Mouse (Mus musculus) frontal cortex, postnatal 36 days (tissue): ENCODE data around the gene Wipf2.

Source experiments
- DNase-seq, 2 experiments: peaks; one replicate each; pipeline ENCODE4 v3.0.0; 2022; ENCODE audit warnings: low spot score in 2 of 2

Wipf2 gene

GRCm38 (mm10) chr11:98943741-98944461 lies 80.5 kb downstream of the Wipf2 start:
- DNase-seq, result no peak

- DNase-seq, result no peak
These were observed 81.6 kb downstream of the Wipf2 start for GRCm38 (mm10) chr11:98944897-98945604.

DNA sequence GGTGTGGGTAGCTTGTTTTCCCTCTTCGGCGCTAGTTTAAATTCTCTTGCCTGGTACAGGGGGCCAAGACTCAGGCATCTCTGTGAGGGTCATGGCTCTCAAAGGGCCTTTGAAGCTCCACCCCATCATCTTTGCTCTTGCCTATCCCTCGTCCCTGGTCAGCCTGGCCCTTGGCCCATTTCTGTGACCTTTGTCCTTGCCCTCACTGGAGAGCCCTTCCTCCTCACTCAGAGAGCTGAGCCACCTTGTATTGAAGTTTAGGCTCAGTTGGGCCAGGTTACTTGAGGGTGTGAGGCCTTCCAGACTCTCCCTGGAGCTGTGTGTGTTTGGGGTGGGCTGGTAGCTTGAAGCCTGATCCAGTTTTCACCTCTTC lies 82.2 kb downstream of the Wipf2 start:
- DNase-seq, result no peak

GRCm38 (mm10) chr11:98947969-98948569 lies 84.6 kb downstream of the Wipf2 start:
- no peak for DNase-seq

- no peak for DNase-seq
These were observed 86.0 kb downstream of the Wipf2 start for GRCm38 (mm10) chr11:98949242-98949957.

DNA sequence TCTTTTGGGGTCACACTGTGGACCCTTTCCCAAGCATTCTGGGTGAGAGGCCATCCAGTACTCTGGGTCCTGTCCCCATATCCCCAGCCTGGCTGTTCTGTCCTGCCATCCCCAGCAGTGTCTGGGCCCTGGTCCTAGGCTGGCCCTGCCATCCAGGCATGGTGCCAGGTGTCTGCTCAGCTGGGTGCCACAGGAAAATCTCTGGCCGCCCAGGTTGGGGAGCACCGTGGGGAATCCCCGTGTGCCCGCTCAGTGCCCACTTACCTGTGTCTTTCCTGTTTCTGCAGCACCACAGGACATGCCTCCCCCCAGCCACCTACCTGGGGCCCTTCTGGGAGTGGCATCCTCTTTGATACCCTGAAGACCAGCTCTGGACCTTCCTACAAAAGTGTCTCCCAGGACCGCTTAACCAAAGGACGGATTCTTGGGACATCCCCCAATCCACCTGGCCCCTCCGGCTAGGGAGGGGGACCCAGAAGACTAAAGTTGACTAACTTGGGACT lies 86.6 kb downstream of the Wipf2 start:
- DNase-seq, result no peak

- DNase-seq, result no peak
These were observed 87.0 kb downstream of the Wipf2 start for GRCm38 (mm10) chr11:98950484-98950883.

GRCm38 (mm10) chr11:98951026-98951906 lies 87.8 kb downstream of the Wipf2 start:
- peak in 1 of 2 experiments; percentile 62 for DNase-seq

DNA sequence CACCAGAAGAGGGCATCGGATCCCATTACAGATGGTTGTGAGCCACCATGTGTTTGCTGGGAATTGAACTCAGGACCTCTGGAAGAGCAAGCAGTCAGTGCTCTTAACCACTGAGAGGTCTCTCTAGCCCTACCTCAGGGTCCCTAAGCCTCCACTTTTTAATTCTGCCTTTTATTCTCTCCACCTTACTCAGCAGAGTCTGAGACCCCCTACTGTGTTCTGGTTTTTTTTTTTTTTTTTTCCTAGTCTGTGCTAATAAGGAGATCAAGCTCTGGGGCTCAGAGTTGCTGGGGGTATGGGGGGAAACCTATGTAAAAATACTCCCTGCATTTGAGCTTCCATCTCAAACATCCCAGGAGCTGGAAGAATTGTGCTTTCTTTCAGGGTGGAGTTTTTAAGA lies 88.7 kb downstream of the Wipf2 start:
- DNase-seq, result no peak

DNA sequence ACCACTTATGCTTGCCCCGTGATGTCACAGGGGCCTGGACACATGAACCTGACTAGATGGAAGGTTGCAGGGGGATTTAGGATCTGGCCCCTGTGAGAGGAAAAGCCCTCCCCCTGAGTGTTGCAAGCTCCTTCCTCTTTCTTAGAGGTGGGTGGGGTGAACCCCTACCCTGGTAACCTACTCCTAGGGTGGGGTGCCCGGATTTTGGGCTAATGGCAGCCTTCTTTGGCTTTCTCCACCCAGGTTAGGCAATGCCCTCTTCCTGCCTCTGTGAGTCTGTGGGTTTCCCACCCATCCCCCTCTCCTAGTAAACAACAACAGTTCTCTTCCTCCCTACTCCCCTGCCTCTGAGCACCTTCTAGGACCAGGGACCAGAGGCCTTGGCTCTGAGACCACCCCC lies 89.3 kb downstream of the Wipf2 start:
- DNase-seq, result no peak

DNA sequence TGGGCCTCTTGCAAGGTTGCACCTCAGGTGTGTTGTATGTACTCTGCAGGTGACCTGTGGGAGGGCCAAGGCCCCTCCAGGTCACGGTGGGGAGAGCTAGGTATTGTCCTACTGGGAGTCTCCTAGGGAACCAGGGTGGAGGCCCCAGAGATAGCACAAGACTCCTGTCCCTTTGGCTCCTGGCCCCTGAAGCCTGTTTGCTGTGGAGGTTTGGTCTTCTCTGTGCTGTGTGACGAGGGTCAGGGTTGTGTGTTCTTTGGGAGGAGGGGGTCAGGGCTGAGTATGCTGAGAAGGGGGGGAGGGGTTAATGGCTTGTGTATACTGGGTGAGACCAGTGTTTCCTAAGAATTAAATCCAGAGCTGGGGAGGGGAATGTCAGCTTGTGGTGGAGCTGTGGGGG lies 89.9 kb downstream of the Wipf2 start:
- no peak for DNase-seq

DNA sequence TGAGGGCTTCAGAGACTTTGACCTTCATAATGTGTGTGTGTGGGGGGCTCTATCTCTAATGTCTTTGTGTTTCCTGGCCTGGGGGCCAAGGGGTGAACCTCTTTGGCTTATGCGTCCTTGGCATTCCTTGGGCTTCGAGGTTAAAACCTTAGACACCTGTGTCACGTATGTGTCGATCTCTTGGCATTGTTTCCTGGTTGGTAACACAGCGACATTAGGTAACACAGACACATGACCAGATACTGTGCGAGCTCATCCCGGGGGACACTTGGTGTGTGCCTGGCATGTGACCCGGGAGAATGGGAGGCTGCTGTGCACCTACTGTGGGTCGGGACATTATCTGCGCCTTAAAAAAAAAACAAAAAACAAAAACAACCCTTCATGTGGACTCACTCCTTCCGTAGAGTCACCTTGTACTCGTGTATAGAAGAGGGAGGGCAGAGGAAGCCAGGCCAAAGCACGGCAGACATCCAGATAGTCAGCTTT lies 90.4 kb downstream of the Wipf2 start:
- no peak for DNase-seq

DNA sequence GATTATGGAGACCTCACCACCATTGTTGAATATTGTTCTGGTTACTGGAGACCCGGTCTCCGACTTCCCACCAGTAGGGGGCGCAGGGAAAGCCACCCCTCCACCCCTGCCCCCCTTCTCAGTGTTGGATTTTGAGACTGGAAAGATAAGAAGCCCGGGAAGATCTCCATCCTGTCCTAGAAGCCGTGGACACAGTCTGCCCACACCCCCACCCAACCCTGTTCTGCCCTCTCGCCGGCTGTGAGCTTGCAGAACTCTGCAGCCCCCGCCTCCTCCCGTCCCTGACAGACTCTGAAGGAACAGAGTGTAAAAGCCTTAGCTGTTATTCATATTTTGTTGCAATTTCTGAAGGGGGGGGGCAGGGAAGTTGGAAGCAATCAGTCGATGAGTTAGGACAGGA lies 90.9 kb downstream of the Wipf2 start:
- DNase-seq, result peak in 1 of 2 experiments; percentile 62
